Mouse (Mus musculus): ENCODE results near the gene Mark4. TPM values are rescaled to one million over a fixed set of nuclear protein-coding genes. Genes with fewer than 3 reads are reported as not detected.

Mark4 gene
- polyA plus RNA-seq, 1 experiment from 2014 or later, result 13.3 TPM

GRCm38 (mm10) chr7:19456628-19457027, 2.0 kb downstream of the Mark4 start:
- peak overlapping the region; percentile 99 for H3K4me3 ChIP-seq (ENCODE audit: low read depth, low read length)
- peak overlapping the region; percentile 97; the same call in 1 of the 2 replicates for H3K4me2 ChIP-seq (replicated peaks; ENCODE audit: low read depth, low read length)

GRCm38 (mm10) chr7:19455819-19456495, 2.7 kb downstream of the Mark4 start:
- 70% methylated on average over 11 of the region's 11 CpGs for WGBS
- no peaks in the 10 kb centered on the region for H3K9me3 ChIP-seq (ENCODE audit: control insufficient read depth, low read length)
- H3K4me2 ChIP-seq (replicated peaks; ENCODE audit: low read depth, low read length), result no peak overlapping the region
- no peaks in the 10 kb centered on the region for H3K27me3 ChIP-seq (ENCODE audit: control insufficient read depth, insufficient read depth, low read length)
- no peak overlapping the region for H3K4me3 ChIP-seq (ENCODE audit: low read depth, low read length)
- H3K36me3 ChIP-seq (ENCODE audit: control insufficient read depth, insufficient read depth, low read length), result peaks cover 7% of the 10 kb centered on the region
- ATAC-seq (ENCODE audit: low FRiP score) (no peak), DNase-seq (ENCODE audit: low spot score) (no peak)
- H3K4me1 ChIP-seq (replicated peaks; ENCODE audit: control insufficient read depth, insufficient read depth, low read length), result peaks cover 8% of the 10 kb centered on the region; the same call in 1 of the 2 replicates
- H3K27ac ChIP-seq (ENCODE audit: low read depth, low read length), result no peak overlapping the region
- no peak overlapping the region for H3K9ac ChIP-seq (ENCODE audit: low read depth, low read length)

More at GRCm38 (mm10) chr7:19456628-19457027, 2.0 kb downstream of the Mark4 start:
- no peaks in the 10 kb centered on the region for H3K27me3 ChIP-seq (ENCODE audit: control insufficient read depth, insufficient read depth, low read length)
- no peak for DNase-seq (ENCODE audit: low spot score)
- no peak for ATAC-seq (ENCODE audit: low FRiP score)
- peaks cover 2% of the 10 kb centered on the region; the same call in 1 of the 2 replicates for H3K36me3 ChIP-seq (ENCODE audit: control insufficient read depth, insufficient read depth, low read length)
- no peak overlapping the region for H3K9ac ChIP-seq (ENCODE audit: low read depth, low read length)
- H3K27ac ChIP-seq (ENCODE audit: low read depth, low read length), result no peak overlapping the region
- H3K9me3 ChIP-seq (ENCODE audit: control insufficient read depth, low read length), result no peaks in the 10 kb centered on the region
- H3K4me1 ChIP-seq (replicated peaks; ENCODE audit: control insufficient read depth, insufficient read depth, low read length), result peaks cover 8% of the 10 kb centered on the region; the same call in 1 of the 2 replicates
- 97% methylated on average over 7 of the region's 7 CpGs for WGBS

GRCm38 (mm10) chr7:19455186-19455585, 3.4 kb downstream of the Mark4 start:
- no peak overlapping the region for H3K27ac ChIP-seq (ENCODE audit: low read depth, low read length)
- H3K36me3 ChIP-seq (ENCODE audit: control insufficient read depth, insufficient read depth, low read length), result peaks cover 7% of the 10 kb centered on the region
- no peak for ATAC-seq (ENCODE audit: low FRiP score)
- 85% methylated on average over 4 of the region's 4 CpGs for WGBS
- H3K9ac ChIP-seq (ENCODE audit: low read depth, low read length), result no peak overlapping the region
- no peak overlapping the region for H3K4me3 ChIP-seq (ENCODE audit: low read depth, low read length)
- DNase-seq (ENCODE audit: low spot score), result no peak
- no peak overlapping the region for H3K4me2 ChIP-seq (replicated peaks; ENCODE audit: low read depth, low read length)
- no peaks in the 10 kb centered on the region for H3K9me3 ChIP-seq (ENCODE audit: control insufficient read depth, low read length)
- no peaks in the 10 kb centered on the region for H3K27me3 ChIP-seq (ENCODE audit: control insufficient read depth, insufficient read depth, low read length)
- peaks cover 8% of the 10 kb centered on the region; the same call in 1 of the 2 replicates for H3K4me1 ChIP-seq (replicated peaks; ENCODE audit: control insufficient read depth, insufficient read depth, low read length)

- no peak overlapping the region for H3K4me2 ChIP-seq (replicated peaks; ENCODE audit: low read depth, low read length)
- 85% methylated on average over 12 of the region's 12 CpGs for WGBS
- peaks cover 12% of the 10 kb centered on the region for H3K36me3 ChIP-seq (ENCODE audit: control insufficient read depth, insufficient read depth, low read length)
- no peak overlapping the region for H3K4me3 ChIP-seq (ENCODE audit: low read depth, low read length)
- no peaks in the 10 kb centered on the region for H3K4me1 ChIP-seq (replicated peaks; ENCODE audit: control insufficient read depth, insufficient read depth, low read length)
- no peak overlapping the region for H3K27ac ChIP-seq (ENCODE audit: low read depth, low read length)
- H3K9me3 ChIP-seq (ENCODE audit: control insufficient read depth, low read length), result no peaks in the 10 kb centered on the region
- ATAC-seq (ENCODE audit: low FRiP score), result no peak
- H3K9ac ChIP-seq (ENCODE audit: low read depth, low read length), result no peak overlapping the region
- no peak for DNase-seq (ENCODE audit: low spot score)
- no peaks in the 10 kb centered on the region for H3K27me3 ChIP-seq (ENCODE audit: control insufficient read depth, insufficient read depth, low read length)
These were observed 9.5 kb downstream of the Mark4 start for GRCm38 (mm10) chr7:19449165-19449564.

- Histone ChIP-seq H3K4me1 (replicated peaks; ENCODE audit: control insufficient read depth, insufficient read depth, low read length) (no peaks in the 10 kb centered on the region), H3K9ac (ENCODE audit: low read depth, low read length) (no peak overlapping the region), H3K36me3 (ENCODE audit: control insufficient read depth, insufficient read depth, low read length) (peaks cover 15% of the 10 kb centered on the region), H3K9me3 (ENCODE audit: control insufficient read depth, low read length) (no peaks in the 10 kb centered on the region), H3K4me3 (ENCODE audit: low read depth, low read length) (no peak overlapping the region), H3K4me2 (replicated peaks; ENCODE audit: low read depth, low read length) (no peak overlapping the region), H3K27ac (ENCODE audit: low read depth, low read length) (no peak overlapping the region), H3K27me3 (ENCODE audit: control insufficient read depth, insufficient read depth, low read length) (no peaks in the 10 kb centered on the region)
- 92% methylated on average over 16 of the region's 16 CpGs for WGBS
- no peak for ATAC-seq (ENCODE audit: low FRiP score)
- no peak for DNase-seq (ENCODE audit: low spot score)
These were observed 10.9 kb downstream of the Mark4 start for GRCm38 (mm10) chr7:19447689-19448088.

- Histone ChIP-seq H3K4me2 (replicated peaks; ENCODE audit: low read depth, low read length) (no peak overlapping the region), H3K9ac (ENCODE audit: low read depth, low read length) (no peak overlapping the region), H3K27me3 (ENCODE audit: control insufficient read depth, insufficient read depth, low read length) (no peaks in the 10 kb centered on the region), H3K4me3 (ENCODE audit: low read depth, low read length) (no peak overlapping the region), H3K27ac (ENCODE audit: low read depth, low read length) (no peak overlapping the region), H3K36me3 (ENCODE audit: control insufficient read depth, insufficient read depth, low read length) (peaks cover 15% of the 10 kb centered on the region), H3K9me3 (ENCODE audit: control insufficient read depth, low read length) (no peaks in the 10 kb centered on the region), H3K4me1 (replicated peaks; ENCODE audit: control insufficient read depth, insufficient read depth, low read length) (no peaks in the 10 kb centered on the region)
- WGBS, result 83% methylated on average over 12 of the region's 12 CpGs
- DNase-seq (ENCODE audit: low spot score) (no peak), ATAC-seq (ENCODE audit: low FRiP score) (no peak)
These were observed 13.8 kb downstream of the Mark4 start for GRCm38 (mm10) chr7:19444801-19445200.

- Histone ChIP-seq H3K27me3 (ENCODE audit: control insufficient read depth, insufficient read depth, low read length) (no peaks in the 10 kb centered on the region), H3K36me3 (ENCODE audit: control insufficient read depth, insufficient read depth, low read length) (peaks cover 12% of the 10 kb centered on the region), H3K4me1 (replicated peaks; ENCODE audit: control insufficient read depth, insufficient read depth, low read length) (no peaks in the 10 kb centered on the region), H3K9me3 (ENCODE audit: control insufficient read depth, low read length) (no peaks in the 10 kb centered on the region), H3K4me3 (ENCODE audit: low read depth, low read length) (no peak overlapping the region), H3K27ac (ENCODE audit: low read depth, low read length) (no peak overlapping the region), H3K4me2 (replicated peaks; ENCODE audit: low read depth, low read length) (no peak overlapping the region), H3K9ac (ENCODE audit: low read depth, low read length) (no peak overlapping the region)
- peak; percentile 43; the same call in 1 of the 2 replicates for ATAC-seq (ENCODE audit: low FRiP score)
- DNase-seq (ENCODE audit: low spot score), result peak; percentile 90
- 44% methylated on average over 3 of the region's 3 CpGs for WGBS
These were observed 15.3 kb downstream of the Mark4 start for GRCm38 (mm10) chr7:19443344-19443743.

- H3K9me3 ChIP-seq (ENCODE audit: control insufficient read depth, low read length), result no peaks in the 10 kb centered on the region
- ATAC-seq (ENCODE audit: low FRiP score) (no peak), DNase-seq (ENCODE audit: low spot score) (no peak)
- H3K4me3 ChIP-seq (ENCODE audit: low read depth, low read length), result no peak overlapping the region
- no peak overlapping the region for H3K27ac ChIP-seq (ENCODE audit: low read depth, low read length)
- peaks cover 17% of the 10 kb centered on the region for H3K36me3 ChIP-seq (ENCODE audit: control insufficient read depth, insufficient read depth, low read length)
- no peak overlapping the region for H3K9ac ChIP-seq (ENCODE audit: low read depth, low read length)
- H3K4me2 ChIP-seq (replicated peaks; ENCODE audit: low read depth, low read length), result no peak overlapping the region
- no peaks in the 10 kb centered on the region for H3K4me1 ChIP-seq (replicated peaks; ENCODE audit: control insufficient read depth, insufficient read depth, low read length)
- 91% methylated on average over 9 of the region's 9 CpGs for WGBS
- no peaks in the 10 kb centered on the region for H3K27me3 ChIP-seq (ENCODE audit: control insufficient read depth, insufficient read depth, low read length)
These were observed 17.1 kb downstream of the Mark4 start for GRCm38 (mm10) chr7:19441448-19442091.

- no peaks in the 10 kb centered on the region for H3K9me3 ChIP-seq (ENCODE audit: control insufficient read depth, low read length)
These were observed 21.6 kb downstream of the Mark4 start for GRCm38 (mm10) chr7:19437048-19437447.

More at GRCm38 (mm10) chr7:19437048-19437447, 21.6 kb downstream of the Mark4 start:
- no peaks in the 10 kb centered on the region for H3K27me3 ChIP-seq (ENCODE audit: control insufficient read depth, insufficient read depth, low read length)
- H3K4me2 ChIP-seq (replicated peaks; ENCODE audit: low read depth, low read length), result no peak overlapping the region
- no peaks in the 10 kb centered on the region for H3K4me1 ChIP-seq (replicated peaks; ENCODE audit: control insufficient read depth, insufficient read depth, low read length)
- WGBS, result 92% methylated on average over 9 of the region's 9 CpGs
- no peak overlapping the region for H3K9ac ChIP-seq (ENCODE audit: low read depth, low read length)
- peaks cover 43% of the 10 kb centered on the region for H3K36me3 ChIP-seq (ENCODE audit: control insufficient read depth, insufficient read depth, low read length)
- no peak overlapping the region for H3K27ac ChIP-seq (ENCODE audit: low read depth, low read length)
- DNase-seq (ENCODE audit: low spot score), result no peak
- no peak for ATAC-seq (ENCODE audit: low FRiP score)
- no peak overlapping the region for H3K4me3 ChIP-seq (ENCODE audit: low read depth, low read length)

Data from hindbrain, embryonic 11.5 days (tissue).